Mouse (Mus musculus): ENCODE measurements at regions not wholly inside any gene's neighbourhood (a gene's known extent, or its start where the extent isn't known, plus 50 kb on each side); places are given as distances from the start of the nearest gene placed in this dataset.

DNA sequence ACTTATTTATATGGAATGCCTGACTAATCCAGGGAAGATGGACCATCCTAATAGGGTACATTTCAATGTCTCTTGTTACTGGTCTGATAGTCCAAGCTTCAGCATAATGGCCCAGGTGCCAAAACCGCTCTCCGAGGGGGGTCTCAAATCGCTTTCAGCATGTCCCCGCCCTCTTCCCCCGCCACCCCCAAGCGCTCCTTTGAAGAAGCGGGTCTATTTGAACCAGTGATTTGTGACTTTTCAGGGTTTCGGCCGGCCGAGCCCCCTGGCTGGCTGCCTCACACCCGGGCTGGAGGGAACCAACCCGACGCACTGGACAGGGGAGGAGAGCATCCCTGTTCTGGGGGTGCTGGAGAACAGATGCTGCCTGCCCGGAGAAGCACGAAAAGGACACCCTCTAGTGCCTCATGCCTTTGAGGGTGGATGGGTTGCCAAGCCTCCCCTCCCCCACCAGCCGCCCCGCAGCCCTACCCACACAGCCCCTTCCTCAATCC is 90.1 kb downstream of the Foxb1 start:
- H3K4me3 ChIP-seq (ENCODE audit: insufficient read depth, low read depth, low read length), result no peak overlapping the region
- no peaks in the 10 kb centered on the region for H3K4me1 ChIP-seq (ENCODE audit: control insufficient read depth, insufficient read depth, insufficient read length, low read length)
- no peak overlapping the region for H3K27ac ChIP-seq (replicated peaks; ENCODE audit: low read depth, low read length)

DNA sequence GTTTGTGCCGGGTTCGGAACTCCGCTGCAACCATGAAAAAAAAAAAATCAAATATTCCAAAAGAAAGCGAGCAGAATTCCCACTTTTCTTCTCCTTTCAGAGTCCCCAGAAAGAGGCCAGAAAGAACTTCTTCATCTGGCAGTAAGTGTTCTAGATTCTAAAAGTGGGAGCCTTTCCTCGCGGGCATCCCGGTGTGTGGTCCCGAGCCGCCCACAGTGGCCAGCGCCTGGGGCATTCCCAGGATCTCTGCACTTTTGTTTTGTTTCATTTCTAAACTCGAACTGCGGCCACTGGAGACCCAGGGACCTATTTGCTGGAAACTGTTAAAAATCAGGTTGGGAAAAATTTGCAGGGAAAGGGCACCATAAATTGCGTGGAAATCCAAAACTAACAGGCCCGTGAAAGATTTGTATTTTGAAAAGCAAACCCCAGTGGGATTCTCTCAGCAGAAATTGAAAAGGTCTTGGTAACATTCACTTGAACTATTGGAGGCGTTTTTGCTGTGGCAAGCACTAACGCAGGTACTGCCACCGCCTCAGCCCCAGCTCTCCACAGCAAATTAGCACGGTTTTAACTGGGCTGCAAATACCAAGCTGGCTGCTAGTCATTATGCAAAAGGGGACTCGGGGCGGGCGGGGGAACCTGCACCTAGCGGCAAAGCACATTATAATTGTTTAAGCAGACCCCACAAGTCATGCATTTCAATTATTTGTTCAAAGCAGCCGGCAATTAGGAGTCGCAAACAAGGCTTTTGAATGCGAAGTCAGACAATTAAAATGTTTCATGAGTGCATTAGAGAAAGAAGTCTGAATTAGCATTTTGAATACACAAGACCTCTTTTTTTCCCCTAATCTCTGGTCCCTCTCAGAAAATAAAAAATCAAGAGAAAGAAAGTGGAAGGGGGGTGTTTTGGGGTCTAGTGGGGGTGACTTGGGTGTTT is 90.9 kb downstream of the Foxb1 start:
- H3K4me3 ChIP-seq (ENCODE audit: insufficient read depth, low read depth, low read length), result no peak overlapping the region
- no peaks in the 10 kb centered on the region for H3K4me1 ChIP-seq (ENCODE audit: control insufficient read depth, insufficient read depth, insufficient read length, low read length)
- H3K27ac ChIP-seq (replicated peaks; ENCODE audit: low read depth, low read length), result no peak overlapping the region

DNA sequence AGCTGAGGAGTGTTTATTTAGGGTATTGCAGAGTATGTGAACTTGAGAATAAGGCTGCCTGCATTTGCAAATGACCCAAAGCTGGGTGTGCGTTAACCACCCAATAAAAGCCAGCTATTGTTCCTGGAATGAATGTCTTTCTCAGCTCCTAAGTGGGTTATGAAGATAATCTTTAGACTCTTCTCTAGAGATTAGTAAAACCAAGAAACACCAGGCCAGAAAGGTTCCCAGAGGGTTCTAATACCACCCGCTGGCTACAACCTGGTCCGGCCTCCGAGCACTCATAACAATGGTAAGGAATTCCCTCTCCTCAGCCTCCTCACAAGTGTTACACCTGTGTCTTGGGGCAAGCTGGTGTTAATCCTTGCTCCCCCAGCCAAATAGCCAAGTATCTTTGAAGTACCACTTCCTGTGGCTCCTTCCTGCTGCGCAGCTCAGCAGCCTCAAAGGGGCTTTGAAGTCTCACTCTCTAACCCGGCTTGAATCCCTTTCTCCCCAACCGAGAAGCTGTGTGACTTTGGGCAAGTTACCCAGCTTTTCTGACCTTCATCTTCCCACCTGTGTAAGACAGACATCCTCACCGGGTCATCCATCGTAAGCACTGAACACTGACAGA is 92.2 kb downstream of the Foxb1 start:
- no peaks in the 10 kb centered on the region for H3K4me1 ChIP-seq (ENCODE audit: control insufficient read depth, insufficient read depth, insufficient read length, low read length)
- no peak overlapping the region for H3K27ac ChIP-seq (replicated peaks; ENCODE audit: low read depth, low read length)
- H3K4me3 ChIP-seq (ENCODE audit: insufficient read depth, low read depth, low read length), result no peak overlapping the region

DNA sequence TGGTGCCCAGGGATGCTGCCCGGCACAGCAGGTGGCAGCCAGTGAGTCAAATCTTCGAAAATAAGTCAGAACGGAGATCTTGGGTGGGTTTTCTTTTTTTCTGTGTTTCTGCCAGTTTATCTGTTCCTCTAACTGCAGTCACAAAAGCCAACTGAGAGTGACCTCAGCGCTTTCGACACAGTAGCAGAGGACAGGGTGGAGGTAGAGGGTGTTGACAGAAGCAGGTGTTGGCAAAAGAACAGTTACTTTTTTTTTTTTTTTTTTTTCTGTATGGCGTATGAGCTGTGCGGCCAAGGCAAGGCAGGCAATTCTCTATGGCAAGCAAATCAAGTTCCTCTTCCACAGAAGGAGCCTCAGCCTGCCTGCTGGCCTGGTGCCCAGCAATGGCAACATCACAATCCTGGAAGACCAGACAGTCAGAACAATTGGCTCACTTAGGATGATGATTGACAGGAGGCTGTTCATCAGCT is 93.6 kb downstream of the Foxb1 start:
- H3K4me3 ChIP-seq (ENCODE audit: insufficient read depth, low read depth, low read length), result no peak overlapping the region
- no peak overlapping the region for H3K27ac ChIP-seq (replicated peaks; ENCODE audit: low read depth, low read length)
- no peaks in the 10 kb centered on the region for H3K4me1 ChIP-seq (ENCODE audit: control insufficient read depth, insufficient read depth, insufficient read length, low read length)

DNA sequence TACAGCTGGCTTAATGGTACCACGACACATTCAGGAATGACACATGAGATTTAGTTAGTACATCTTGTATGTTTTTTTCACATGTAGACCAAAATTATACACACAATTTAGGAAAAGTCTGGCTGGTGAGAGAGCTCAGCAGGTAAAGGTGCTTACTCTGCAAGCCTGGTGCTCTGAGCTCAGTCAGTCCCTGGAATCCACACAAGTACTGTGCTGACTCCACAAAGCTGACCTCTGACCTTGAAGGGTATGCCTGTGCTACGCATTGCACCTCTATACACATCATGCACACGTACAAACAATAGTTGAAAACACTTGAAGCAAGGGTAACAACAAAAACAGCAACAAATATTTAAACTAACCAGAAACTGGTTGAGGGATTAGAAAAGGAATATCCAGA is 96.5 kb downstream of the Foxb1 start:
- no peaks in the 10 kb centered on the region for H3K4me1 ChIP-seq (ENCODE audit: control insufficient read depth, insufficient read depth, insufficient read length, low read length)
- H3K4me3 ChIP-seq (ENCODE audit: insufficient read depth, low read depth, low read length), result no peak overlapping the region
- no peak overlapping the region for H3K27ac ChIP-seq (replicated peaks; ENCODE audit: low read depth, low read length)

DNA sequence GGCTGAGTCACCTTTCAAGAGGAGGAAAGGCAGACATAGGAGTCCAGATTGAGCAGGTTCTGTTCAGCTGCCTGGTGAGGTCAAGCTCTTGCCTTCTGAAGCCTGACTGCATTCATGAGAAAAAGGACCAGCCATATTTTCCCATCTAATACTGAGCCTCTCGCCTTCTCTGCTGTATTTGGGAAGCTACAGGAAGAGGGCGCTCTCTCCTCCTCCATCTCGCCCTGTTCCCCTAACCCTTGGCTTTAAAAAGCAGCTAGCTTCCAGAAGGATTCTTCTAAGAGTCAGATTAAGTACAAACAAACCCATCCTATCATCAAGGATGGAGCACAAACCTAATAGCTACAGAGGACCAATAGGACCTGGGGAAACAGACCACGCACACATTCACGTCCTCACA is 98.3 kb downstream of the Foxb1 start:
- Histone ChIP-seq H3K27ac (replicated peaks; ENCODE audit: low read depth, low read length) (no peak overlapping the region), H3K4me3 (ENCODE audit: insufficient read depth, low read depth, low read length) (no peak overlapping the region)

DNA sequence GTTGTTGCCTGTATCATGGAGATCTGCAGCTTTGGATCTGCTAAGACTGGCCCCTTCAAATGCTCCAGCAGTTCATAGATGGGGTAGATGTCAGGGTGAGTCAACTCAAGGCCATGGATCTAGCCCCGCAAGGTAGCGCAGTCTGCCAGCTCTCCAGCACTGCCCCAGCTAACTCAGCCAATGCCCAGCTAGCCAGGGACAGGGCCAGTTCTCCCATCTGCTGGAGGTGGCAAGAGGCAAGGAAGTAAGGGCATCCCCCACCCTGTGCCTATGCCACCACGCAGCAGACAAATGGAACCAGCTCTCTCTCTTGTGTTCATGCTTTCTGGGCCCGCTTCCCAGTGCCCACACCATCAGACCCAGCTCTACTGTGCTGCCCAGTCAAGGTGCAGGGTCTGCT is 102.5 kb downstream of the Foxb1 start:
- Histone ChIP-seq H3K4me3 (ENCODE audit: insufficient read depth, low read depth, low read length) (no peak overlapping the region), H3K27ac (replicated peaks; ENCODE audit: low read depth, low read length) (no peak overlapping the region), H3K4me1 (ENCODE audit: control insufficient read depth, insufficient read depth, insufficient read length, low read length) (no peaks in the 10 kb centered on the region)

More for the DNA sequence above, 98.3 kb downstream of the Foxb1 start:
- no peaks in the 10 kb centered on the region for H3K4me1 ChIP-seq (ENCODE audit: control insufficient read depth, insufficient read depth, insufficient read length, low read length)

DNA sequence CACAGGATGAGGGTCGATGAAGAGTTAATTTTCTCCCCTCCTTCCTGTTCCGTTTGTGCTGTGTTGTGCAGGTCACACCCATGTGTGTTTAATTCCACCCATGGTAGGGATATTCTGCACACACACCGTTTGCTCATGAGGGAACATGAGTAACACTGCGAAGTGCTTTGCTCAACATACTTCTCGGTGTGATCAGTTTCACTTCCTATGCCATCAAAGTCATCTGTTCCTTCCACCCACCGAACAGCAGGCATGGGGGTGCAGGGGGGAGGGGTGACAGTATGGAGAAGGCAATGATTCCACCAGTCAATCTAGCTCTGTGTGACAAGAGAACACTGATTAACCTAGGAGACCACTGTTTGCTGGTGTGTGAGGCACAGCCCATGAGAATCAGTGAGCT is 104.7 kb downstream of the Foxb1 start:
- Histone ChIP-seq H3K4me1 (ENCODE audit: control insufficient read depth, insufficient read depth, insufficient read length, low read length) (no peaks in the 10 kb centered on the region), H3K27ac (replicated peaks; ENCODE audit: low read depth, low read length) (no peak overlapping the region), H3K4me3 (ENCODE audit: insufficient read depth, low read depth, low read length) (no peak overlapping the region)

DNA sequence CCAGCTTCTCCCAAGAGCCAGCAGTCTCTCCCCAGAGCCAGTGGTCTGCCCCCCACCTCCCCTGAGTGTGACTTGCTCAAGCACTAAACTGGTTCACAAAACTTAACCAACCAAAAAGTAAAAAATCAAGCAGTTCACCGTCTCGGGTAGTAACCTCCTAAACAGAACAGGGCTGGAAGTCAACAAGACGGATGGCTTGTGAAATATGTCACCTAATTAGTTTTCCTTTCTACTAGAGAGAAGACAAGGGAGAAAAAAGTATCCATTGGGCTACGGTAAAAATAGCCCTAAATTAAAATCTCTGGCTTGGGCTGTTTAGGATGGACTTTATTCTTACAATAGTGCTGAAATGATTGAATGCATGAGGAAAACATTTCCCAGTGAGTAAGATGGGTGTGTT is 108.6 kb downstream of the Foxb1 start:
- Histone ChIP-seq H3K4me3 (ENCODE audit: insufficient read depth, low read depth, low read length) (no peak overlapping the region), H3K27ac (replicated peaks; ENCODE audit: low read depth, low read length) (no peak overlapping the region), H3K4me1 (ENCODE audit: control insufficient read depth, insufficient read depth, insufficient read length, low read length) (no peaks in the 10 kb centered on the region)

DNA sequence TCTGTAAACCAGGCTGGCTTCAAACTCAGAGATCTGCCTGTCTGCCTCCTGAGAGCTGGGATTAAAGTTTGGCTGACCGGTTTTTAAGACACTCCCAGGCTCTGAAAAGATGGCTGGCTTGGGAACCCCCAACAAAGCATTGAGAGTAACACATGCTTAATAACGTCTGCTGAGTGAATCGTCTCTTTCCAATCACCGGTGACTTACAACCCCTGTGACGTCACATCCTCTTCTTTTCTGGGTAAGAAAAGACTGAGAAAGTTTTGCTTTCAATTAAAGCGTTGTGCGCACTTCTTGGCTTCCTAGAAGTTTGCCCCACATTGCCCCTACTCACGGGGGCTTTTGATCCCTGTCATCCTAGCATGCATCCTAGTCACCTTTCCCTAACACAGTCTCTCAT is 109.1 kb downstream of the Foxb1 start:
- Histone ChIP-seq H3K4me1 (ENCODE audit: control insufficient read depth, insufficient read depth, insufficient read length, low read length) (no peaks in the 10 kb centered on the region), H3K4me3 (ENCODE audit: insufficient read depth, low read depth, low read length) (no peak overlapping the region), H3K27ac (replicated peaks; ENCODE audit: low read depth, low read length) (no peak overlapping the region)

DNA sequence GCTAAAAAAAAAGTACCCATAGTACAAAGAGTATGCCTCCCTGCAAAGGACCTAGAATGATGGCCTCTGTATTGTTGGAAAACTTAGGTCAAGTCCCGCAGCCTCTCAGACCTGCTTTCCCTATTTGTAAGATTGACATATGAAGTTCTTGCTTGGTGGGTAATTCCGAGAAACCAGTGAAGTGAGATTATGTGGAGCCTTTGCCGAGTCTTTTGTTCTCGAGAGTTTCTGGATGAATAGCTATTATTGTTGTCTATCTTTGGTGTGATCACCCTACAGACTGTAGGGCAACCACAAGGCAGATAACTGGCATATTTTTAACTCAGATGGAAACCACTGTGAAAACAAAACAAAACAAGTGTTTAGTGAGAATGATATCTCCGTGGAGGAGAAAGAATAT is 118.1 kb downstream of the Foxb1 start:
- Histone ChIP-seq H3K27ac (replicated peaks; ENCODE audit: low read depth, low read length) (no peak overlapping the region), H3K4me1 (ENCODE audit: control insufficient read depth, insufficient read depth, insufficient read length, low read length) (no peaks in the 10 kb centered on the region), H3K4me3 (ENCODE audit: insufficient read depth, low read depth, low read length) (no peak overlapping the region)

DNA sequence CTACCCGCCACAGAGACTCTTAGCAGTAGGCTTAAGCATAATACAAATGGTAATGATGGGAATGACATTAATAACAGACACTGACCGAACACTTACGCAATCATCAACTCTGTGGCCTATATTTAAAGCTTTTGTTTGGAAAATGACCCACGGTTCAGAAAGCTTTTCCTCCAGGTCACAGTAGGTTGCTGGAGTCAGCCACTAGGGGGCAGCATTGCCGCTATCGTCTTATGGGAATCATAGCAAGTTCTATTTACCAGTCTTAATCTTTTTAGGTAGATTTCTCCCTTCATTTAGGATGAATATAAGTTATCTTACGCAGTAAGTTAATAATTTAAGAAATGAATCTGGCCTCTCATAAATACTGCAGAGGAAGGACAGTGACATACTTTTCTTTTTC is 137.4 kb downstream of the Foxb1 start:
- H3K4me1 ChIP-seq (ENCODE audit: control insufficient read depth, insufficient read depth, insufficient read length, low read length), result no peaks in the 10 kb centered on the region
- no peak overlapping the region for H3K27ac ChIP-seq (replicated peaks; ENCODE audit: low read depth, low read length)
- H3K4me3 ChIP-seq (ENCODE audit: insufficient read depth, low read depth, low read length), result no peak overlapping the region

DNA sequence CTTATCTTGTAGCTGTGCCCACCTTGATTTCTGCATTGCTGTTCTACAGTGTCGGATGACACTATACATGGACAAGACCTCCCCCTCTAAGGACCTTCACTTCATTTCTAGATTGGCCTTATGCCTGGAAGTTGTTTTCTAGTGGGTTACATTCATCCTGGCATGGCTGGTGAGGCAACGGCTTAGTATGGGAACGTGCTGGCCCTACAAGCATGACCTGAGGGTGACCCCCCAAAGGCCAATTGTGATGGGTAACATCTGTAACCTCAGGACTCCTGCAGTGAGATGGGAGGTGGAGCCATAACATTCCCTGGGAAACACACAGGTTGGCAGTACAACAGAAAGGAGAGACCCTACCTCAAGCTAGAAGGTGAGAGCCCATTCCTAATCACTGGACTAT is 139.7 kb downstream of the Foxb1 start:
- Histone ChIP-seq H3K4me1 (ENCODE audit: control insufficient read depth, insufficient read depth, insufficient read length, low read length) (no peaks in the 10 kb centered on the region), H3K4me3 (ENCODE audit: insufficient read depth, low read depth, low read length) (no peak overlapping the region), H3K27ac (replicated peaks; ENCODE audit: low read depth, low read length) (no peak overlapping the region)

DNA sequence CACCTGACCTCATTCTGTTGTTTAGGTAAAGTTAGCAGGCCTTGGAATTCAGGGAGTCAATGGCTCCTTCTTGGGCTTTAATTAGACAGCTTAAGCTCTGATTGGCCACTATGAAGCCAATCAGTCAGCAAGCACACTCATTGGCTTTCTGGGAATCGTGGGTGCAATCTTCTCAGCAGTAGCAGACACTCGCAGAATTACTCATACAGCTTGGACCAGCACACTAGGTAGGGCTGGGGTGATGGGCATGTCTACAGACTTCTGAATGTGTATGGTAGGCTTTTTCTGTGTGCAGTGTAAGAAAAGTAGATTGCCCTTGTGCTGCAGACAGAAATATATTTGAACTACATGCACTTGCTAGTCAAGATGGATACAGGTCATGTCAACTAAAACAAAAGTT is 143.4 kb downstream of the Foxb1 start:
- Histone ChIP-seq H3K27ac (replicated peaks; ENCODE audit: low read depth, low read length) (no peak overlapping the region), H3K4me1 (ENCODE audit: control insufficient read depth, insufficient read depth, insufficient read length, low read length) (no peaks in the 10 kb centered on the region), H3K4me3 (ENCODE audit: insufficient read depth, low read depth, low read length) (no peak overlapping the region)

DNA sequence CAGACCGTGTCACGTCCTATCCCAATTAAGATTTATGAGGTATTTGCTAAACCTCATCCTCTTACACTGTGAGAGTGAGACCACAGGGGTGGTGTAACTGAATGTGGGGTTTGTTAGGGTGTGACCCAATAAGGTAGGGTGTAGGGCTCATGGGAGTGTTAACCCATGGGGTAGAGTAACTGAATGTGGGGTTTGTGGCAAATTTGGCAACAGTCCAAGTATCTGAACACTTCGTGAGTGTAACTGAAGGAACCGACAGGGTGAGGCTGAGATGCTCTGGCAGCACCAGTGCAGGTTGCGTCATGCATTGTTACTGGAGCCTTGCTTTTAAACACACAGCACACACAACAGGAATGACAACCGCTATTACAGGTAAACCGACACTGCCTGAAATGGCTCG is 144.1 kb downstream of the Anxa2 start:
- Histone ChIP-seq H3K4me1 (ENCODE audit: control insufficient read depth, insufficient read depth, insufficient read length, low read length) (no peaks in the 10 kb centered on the region), H3K27ac (replicated peaks; ENCODE audit: low read depth, low read length) (no peak overlapping the region), H3K4me3 (ENCODE audit: insufficient read depth, low read depth, low read length) (no peak overlapping the region)
